Mouse (Mus musculus) heart, adult 11 months (tissue): ENCODE results near the gene Ssxb8.
A peak's percentile ranks its signal among the peaks of the same experiment; 100 is the strongest.
"Not testable (repeated sequence)": the region's sequence is repeated elsewhere in the genome, so short reads cannot be mapped to it uniquely, and the experiment has no call there.

Experiments used
- DNase-seq: peaks from one replicate; pipeline ENCODE4 v3.0.0; 2022

Ssxb8 gene

GRCm38 (mm10) chrX:8690744-8691143 is at the start of gene Ssxb8:
Gene Ssxb8 (minus strand): TSS chrX:8690844.
- not testable (repeated sequence) for DNase-seq

DNA sequence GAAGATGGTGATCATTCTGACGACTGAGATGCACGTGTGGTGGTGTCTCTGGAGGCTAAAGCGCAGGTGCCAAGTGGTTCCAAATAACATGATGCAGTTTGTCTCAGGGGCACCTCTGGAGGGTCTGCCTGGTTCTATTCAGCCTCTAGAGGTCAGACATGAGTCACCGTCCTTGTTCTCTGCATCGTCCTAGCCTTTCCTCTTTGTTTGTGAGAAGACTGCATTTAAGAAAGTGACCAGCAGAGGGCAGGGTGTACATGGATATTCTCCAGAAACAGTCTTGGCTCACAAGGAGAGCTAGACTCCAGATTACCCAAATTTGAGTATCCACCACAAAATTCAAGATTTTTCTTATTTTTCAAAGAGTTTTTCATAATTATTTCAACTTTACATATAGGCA is 42.3 kb upstream of the Ssxb8 start:
- DNase-seq: no peak

DNA sequence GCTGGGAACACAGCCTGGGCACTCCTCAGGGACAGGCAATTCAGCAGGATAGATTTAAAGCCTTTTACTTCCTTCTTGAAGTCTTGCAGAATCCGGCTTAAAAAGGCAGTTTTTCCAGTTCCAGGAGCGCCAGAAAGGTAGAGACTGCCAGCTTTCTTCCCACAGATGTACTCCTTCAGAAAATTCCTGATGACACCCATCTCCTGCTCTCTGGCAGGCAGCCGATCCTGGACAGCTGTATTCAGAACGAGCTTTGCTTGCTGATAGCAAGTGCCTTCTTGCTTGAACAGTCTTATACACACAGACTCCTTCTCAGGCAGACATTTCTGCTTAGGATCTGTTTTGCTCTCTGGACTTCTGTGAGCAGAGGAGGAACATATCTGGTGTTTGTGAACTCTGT is 27.6 kb downstream of the Ssxb8 start:
- DNase-seq: peak; percentile 52
